Comparison of ENCODE assay signal across 9 mouse cellular contexts in genomic region chr16:5431689-5432088, GRCm38 (mm10).
A peak's percentile ranks its signal among the peaks of the same experiment; 100 is the strongest.
DNase-seq lines count a peak whose midpoint lies in the region; ATAC-seq and TF ChIP-seq lines count a peak whose summit lies in the region.
"Had no signal": no experiment of that assay in that cellular context is flagged by ENCODE, and none has a peak within 500 bp of the region (broad histone marks: within the 10 kb centered on the region; RNA-seq: fewer than 3 reads in every experiment).

No protein-coding gene starts in this region.

- no peak for TF ChIP-seq RAD21 in CH12.LX (IDR thresholded peaks at IDR 0.05; ENCODE audit: low read depth, low read length)

- no peaks in the 10 kb centered on the region for H3K36me3 ChIP-seq in hindbrain, embryonic 16.5 days (ENCODE audit: control insufficient read depth, insufficient read depth, low read length)
- H3K36me3 ChIP-seq in hindbrain, embryonic 13.5 days, result no peaks in the 10 kb centered on the region
- H3K36me3 ChIP-seq in CH12.LX (replicated peaks in 1 of 2; ENCODE audit: control insufficient read depth in 1 of 2, insufficient read depth in 1 of 2, low read length in 1 of 2), result no peaks in the 10 kb centered on the region
- H3K36me3 ChIP-seq in forebrain, embryonic 15.5 days, result no peaks in the 10 kb centered on the region
- no peaks in the 10 kb centered on the region for H3K36me3 ChIP-seq in midbrain, embryonic 14.5 days (ENCODE audit: control insufficient read depth, insufficient read depth, low read length)
- H3K36me3 ChIP-seq: limb, embryonic 13.5 days had no signal

- intact Hi-C loops in left cerebral cortex, postnatal 10 days (cut with DNase I), result no loop called here

- DNase-seq in CH12.LX (ENCODE audit: extremely low read depth), result peak; percentile 68
- DNase-seq in lung, postnatal 25 days (ENCODE audit: low spot score), result peak; percentile 18
- no peak for DNase-seq in midbrain, embryonic 14.5 days
- DNase-seq in left cerebral cortex, postnatal 10 days (ENCODE audit: extremely low spot score in 1 of 2, low spot score in 2 of 2), result no peak
- DNase-seq in adrenal gland, postnatal 14 days, result no peak

- no peak for TF ChIP-seq POLR2A in CH12.LX (IDR thresholded peaks at IDR 0.05; ENCODE audit: low read depth, low read length)

- TF ChIP-seq EP300 in CH12.LX (IDR thresholded peaks at IDR 0.05; ENCODE audit: low read length), result peak; percentile 53; the same call in 1 of the 2 replicates

- H3K4me1 ChIP-seq in hindbrain, embryonic 16.5 days (ENCODE audit: control insufficient read depth, insufficient read depth, low read depth, low read length), result no peaks in the 10 kb centered on the region
- H3K4me1 ChIP-seq in hindbrain, embryonic 13.5 days (replicated peaks), result no peaks in the 10 kb centered on the region
- H3K4me1 ChIP-seq in CH12.LX (ENCODE audit: control insufficient read depth in 1 of 2, insufficient read depth in 2 of 2), result peaks cover 5 to 25% of the 10 kb centered on the region in 2 experiments; a peak in 3 of 4 replicates
- 0 out of 2 replicates have a peak, but pooled peaks cover 14% of the 10 kb centered on the region for H3K4me1 ChIP-seq in forebrain, embryonic 15.5 days
- no peaks in the 10 kb centered on the region for H3K4me1 ChIP-seq in midbrain, embryonic 14.5 days (ENCODE audit: control insufficient read depth, insufficient read depth, low read length)
- H3K4me1 ChIP-seq: limb, embryonic 13.5 days had no signal

- in situ Hi-C loops in CH12.LX (cut with MboI; ENCODE audit: low pct_ligation_motif_present, low pct_unique_long_range_greater_than_20kb, low sequenced_read_pairs), result no loop called here

- H3K9ac ChIP-seq in hindbrain, embryonic 16.5 days (ENCODE audit: low read depth, low read length), result no peak overlapping the region
- H3K9ac ChIP-seq in hindbrain, embryonic 13.5 days, result no peak overlapping the region
- H3K9ac ChIP-seq in CH12.LX (ENCODE audit: insufficient read depth, low read depth), result no peak overlapping the region
- H3K9ac ChIP-seq in forebrain, embryonic 15.5 days (replicated peaks), result no peak overlapping the region
- H3K9ac ChIP-seq in midbrain, embryonic 14.5 days (replicated peaks; ENCODE audit: low read length), result no peak overlapping the region
- H3K9ac ChIP-seq: limb, embryonic 13.5 days had no signal

- 0 out of 2 replicates have a peak overlapping the region, but pooled peaks have one; percentile 42 for H3K27ac ChIP-seq in hindbrain, embryonic 16.5 days (ENCODE audit: low read depth, low read length)
- H3K27ac ChIP-seq in hindbrain, embryonic 13.5 days, result no peak overlapping the region
- H3K27ac ChIP-seq in CH12.LX (ENCODE audit: insufficient read depth, low read depth), result no peak overlapping the region
- H3K27ac ChIP-seq in forebrain, embryonic 15.5 days (replicated peaks), result peak overlapping the region; percentile 79
- H3K27ac ChIP-seq in midbrain, embryonic 14.5 days (replicated peaks; ENCODE audit: low read depth, low read length), result no peak overlapping the region
- H3K27ac ChIP-seq: limb, embryonic 13.5 days had no signal

- no peaks in the 10 kb centered on the region for H3K27me3 ChIP-seq in hindbrain, embryonic 16.5 days (replicated peaks; ENCODE audit: control insufficient read depth, insufficient read depth, low read length)
- H3K27me3 ChIP-seq in hindbrain, embryonic 13.5 days, result no peaks in the 10 kb centered on the region
- peaks cover 42% of the 10 kb centered on the region for H3K27me3 ChIP-seq in CH12.LX (replicated peaks)
- H3K27me3 ChIP-seq in forebrain, embryonic 15.5 days, result no peaks in the 10 kb centered on the region
- no peaks in the 10 kb centered on the region for H3K27me3 ChIP-seq in midbrain, embryonic 14.5 days (ENCODE audit: control insufficient read depth, insufficient read depth, low read length)
- H3K27me3 ChIP-seq: limb, embryonic 13.5 days had no signal

- no peak for ATAC-seq in hindbrain, embryonic 16.5 days
- ATAC-seq in hindbrain, embryonic 13.5 days (ENCODE audit: low FRiP score), result no peak
- ATAC-seq in forebrain, embryonic 15.5 days (replicated peaks), result no peak
- no peak for ATAC-seq in midbrain, embryonic 14.5 days (ENCODE audit: low FRiP score, low TSS enrichment)

- no peak overlapping the region for H3K4me2 ChIP-seq in hindbrain, embryonic 16.5 days (ENCODE audit: low read length)
- H3K4me2 ChIP-seq in hindbrain, embryonic 13.5 days, result no peak overlapping the region
- H3K4me2 ChIP-seq in CH12.LX (ENCODE audit: insufficient read depth, low read depth, poor library complexity, severe bottlenecking), result peak overlapping the region; percentile 33; the same call in 1 of the 2 replicates
- H3K4me2 ChIP-seq in forebrain, embryonic 15.5 days (replicated peaks), result no peak overlapping the region
- no peak overlapping the region for H3K4me2 ChIP-seq in midbrain, embryonic 14.5 days (ENCODE audit: low read length)
- H3K4me2 ChIP-seq: limb, embryonic 13.5 days had no signal

- no peaks in the 10 kb centered on the region for H3K79me2 ChIP-seq in CH12.LX (replicated peaks; ENCODE audit: control insufficient read depth, extremely low read depth, insufficient read depth, poor library complexity, severe bottlenecking)

- WGBS in hindbrain, embryonic 16.5 days, result 85% methylated on average over 5 of the region's 5 CpGs
- WGBS in hindbrain, embryonic 13.5 days, result 90% methylated on average over 5 of the region's 5 CpGs
- WGBS in forebrain, embryonic 15.5 days, result 89% methylated on average over 5 of the region's 5 CpGs
- WGBS in midbrain, embryonic 14.5 days, result 89% methylated on average over 5 of the region's 5 CpGs

- no peak for TF ChIP-seq CTCF in CH12.LX (conservative IDR thresholded peaks at IDR 0.05 in 1 of 2, IDR thresholded peaks at IDR 0.05 in 1 of 2; ENCODE audit: low read depth in 2 of 2, low read length in 2 of 2)

- dilution Hi-C loops in CH12.LX (cut with MboI; ENCODE audit: extremely low pct_ligation_motif_present, extremely low pct_unique_long_range_greater_than_20kb, low sequenced_read_pairs), result no loop called here

- H3K4me3 ChIP-seq in hindbrain, embryonic 16.5 days (ENCODE audit: low read length), result no peak overlapping the region
- H3K4me3 ChIP-seq in hindbrain, embryonic 13.5 days, result no peak overlapping the region
- H3K4me3 ChIP-seq in CH12.LX (replicated peaks in 1 of 3; ENCODE audit: low read depth in 2 of 3, low read length in 2 of 3, poor library complexity in 1 of 3), result no peak overlapping the region
- H3K4me3 ChIP-seq in forebrain, embryonic 15.5 days, result no peak overlapping the region
- H3K4me3 ChIP-seq in midbrain, embryonic 14.5 days (replicated peaks; ENCODE audit: low read depth, low read length), result no peak overlapping the region
- H3K4me3 ChIP-seq: limb, embryonic 13.5 days had no signal

- H3K9me3 ChIP-seq in hindbrain, embryonic 16.5 days (ENCODE audit: control insufficient read depth, low read length), result no peaks in the 10 kb centered on the region
- no peaks in the 10 kb centered on the region for H3K9me3 ChIP-seq in hindbrain, embryonic 13.5 days
- H3K9me3 ChIP-seq in CH12.LX (replicated peaks; ENCODE audit: low read length), result no peaks in the 10 kb centered on the region
- H3K9me3 ChIP-seq in forebrain, embryonic 15.5 days, result no peaks in the 10 kb centered on the region
- no peaks in the 10 kb centered on the region for H3K9me3 ChIP-seq in midbrain, embryonic 14.5 days (ENCODE audit: control insufficient read depth, low read length)
- H3K9me3 ChIP-seq: limb, embryonic 13.5 days had no signal

TF ChIP-seq in CH12.LX, 34 proteins besides CTCF, POLR2A, EP300 and RAD21:
- TF ChIP-seq SMC3 (IDR thresholded peaks at IDR 0.05; ENCODE audit: low read depth, low read length) (no peak), IRF4 (IDR thresholded peaks at IDR 0.05; ENCODE audit: low read depth, low read length) (peak; percentile 68), MAZ (IDR thresholded peaks at IDR 0.05; ENCODE audit: low read depth, low read length) (no peak), JUN (IDR thresholded peaks at IDR 0.05; ENCODE audit: insufficient read depth, low read depth, low read length) (no peak), ELF1 (IDR thresholded peaks at IDR 0.05; ENCODE audit: low read depth, low read length) (peak; percentile 52), MXI1 (IDR thresholded peaks at IDR 0.05; ENCODE audit: low read depth, low read length) (no peak), BHLHE40 (IDR thresholded peaks at IDR 0.05; ENCODE audit: low read depth, low read length) (peak; percentile 32; the same call in 1 of the 2 replicates), HCFC1 (IDR thresholded peaks at IDR 0.05; ENCODE audit: low read depth, low read length) (no peak), MAX (IDR thresholded peaks at IDR 0.05; ENCODE audit: low read length) (no peak)

Comparison
In these comparisons a context has a peak if more than half of its experiments do, and no peak if none do; other contexts are left out.
1. H3K27ac ChIP-seq: peak in hindbrain, embryonic 16.5 days (single experiment) and forebrain, embryonic 15.5 days (single experiment); none in hindbrain, embryonic 13.5 days (single experiment), CH12.LX (single experiment) and midbrain, embryonic 14.5 days (single experiment).
2. DNase-seq: peak in CH12.LX (single experiment) and lung, postnatal 25 days (single experiment); none in midbrain, embryonic 14.5 days (single experiment), left cerebral cortex, postnatal 10 days (0 of 2) and adrenal gland, postnatal 14 days (single experiment).